Mouse (Mus musculus) liver, embryonic 14.5 days (tissue): ENCODE data around the gene Il17re.

ENCODE experiments used
- CTCF ChIP-seq: IDR thresholded peaks from 2 replicates; pipeline ENCODE4 v1.5.1; 2016; ENCODE audit warnings: antibody characterized with exemption, low read depth, control low read depth
- EP300 ChIP-seq: IDR thresholded peaks from 2 replicates; pipeline ENCODE4 v1.6.1; 2016; ENCODE audit warnings: antibody characterized with exemption, low read depth

DNA sequence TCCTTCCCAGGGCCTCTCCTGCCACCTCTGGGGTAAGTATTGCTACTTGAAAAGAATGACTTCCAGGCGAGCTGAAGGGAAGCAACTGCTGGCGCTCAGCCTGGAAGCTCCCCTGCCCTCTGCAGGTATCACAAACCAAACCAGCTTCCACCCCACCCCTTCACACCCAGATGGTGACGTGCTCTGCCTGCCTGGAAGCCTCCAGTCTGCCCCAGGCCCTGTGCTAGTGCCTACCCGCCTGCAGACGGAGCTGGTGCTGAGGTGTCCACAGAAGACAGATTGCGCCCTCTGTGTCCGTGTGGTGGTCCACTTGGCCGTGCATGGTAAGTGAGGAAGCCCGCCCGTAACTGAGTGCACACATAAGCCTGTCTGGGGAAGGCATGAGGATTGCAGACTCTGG, 13.8 kb downstream of the Il17re start:
- TF ChIP-seq CTCF (no peak), EP300 (no peak)
